Mouse (Mus musculus): ENCODE measurements at regions not wholly inside any gene's neighbourhood (a gene's known extent, or its start where the extent isn't known, plus 50 kb on each side); places are given as distances from the start of the nearest gene placed in this dataset.
A peak's percentile ranks its signal among the peaks of the same experiment; 100 is the strongest.

DNA sequence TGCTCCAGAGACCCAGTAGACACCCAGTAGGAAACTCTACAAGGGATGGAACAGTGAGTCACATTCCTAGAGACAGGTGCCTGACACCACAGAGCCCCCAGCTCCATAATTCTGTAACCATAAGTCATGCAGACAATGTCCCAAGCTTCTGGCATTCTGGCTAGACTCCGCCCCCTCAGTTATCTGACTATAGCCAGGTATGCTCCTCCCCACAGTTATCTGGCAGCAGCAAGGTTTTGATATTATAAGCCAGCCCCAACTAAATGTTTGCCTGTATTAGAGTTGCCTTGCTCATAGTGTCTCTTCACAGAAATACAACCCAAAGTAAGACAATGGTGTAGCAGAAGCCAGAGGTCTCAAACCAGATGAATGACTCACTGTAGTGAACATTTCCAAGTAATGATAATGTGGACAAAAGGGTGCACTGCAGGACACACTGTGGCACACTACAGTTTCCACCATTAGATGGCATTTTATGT lies 121.4 kb upstream of the Otogl start:
- peak; percentile 6 for DNase-seq (ENCODE audit: low read depth)

DNA sequence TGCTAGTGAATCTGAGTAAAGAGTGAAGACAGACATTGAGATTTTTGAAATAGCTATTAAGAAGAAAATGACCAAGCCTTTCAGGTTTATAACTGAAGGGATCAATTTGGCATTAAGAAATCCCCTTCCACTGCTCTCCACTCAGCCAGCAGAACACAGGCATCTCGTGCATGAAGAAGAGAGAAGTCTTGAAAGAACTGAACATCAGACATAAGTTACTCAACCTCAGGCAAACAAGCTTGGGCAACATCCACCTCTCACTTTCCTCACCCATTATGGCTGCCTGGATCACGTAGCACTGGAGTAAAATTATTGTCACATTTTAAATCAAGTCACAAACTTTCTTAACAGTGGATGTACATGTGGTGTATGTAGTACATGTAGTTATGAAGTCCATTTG lies 115.6 kb upstream of the Otogl start:
- DNase-seq (ENCODE audit: low read depth) = no peak

GRCm38 (mm10) chr10:108024227-108024626 lies 112.3 kb upstream of the Otogl start:
- no peak for DNase-seq (ENCODE audit: low read depth)

- no peak for DNase-seq (ENCODE audit: low read depth)
Measured at GRCm38 (mm10) chr10:108016552-108016951, 104.6 kb upstream of the Otogl start.

DNA sequence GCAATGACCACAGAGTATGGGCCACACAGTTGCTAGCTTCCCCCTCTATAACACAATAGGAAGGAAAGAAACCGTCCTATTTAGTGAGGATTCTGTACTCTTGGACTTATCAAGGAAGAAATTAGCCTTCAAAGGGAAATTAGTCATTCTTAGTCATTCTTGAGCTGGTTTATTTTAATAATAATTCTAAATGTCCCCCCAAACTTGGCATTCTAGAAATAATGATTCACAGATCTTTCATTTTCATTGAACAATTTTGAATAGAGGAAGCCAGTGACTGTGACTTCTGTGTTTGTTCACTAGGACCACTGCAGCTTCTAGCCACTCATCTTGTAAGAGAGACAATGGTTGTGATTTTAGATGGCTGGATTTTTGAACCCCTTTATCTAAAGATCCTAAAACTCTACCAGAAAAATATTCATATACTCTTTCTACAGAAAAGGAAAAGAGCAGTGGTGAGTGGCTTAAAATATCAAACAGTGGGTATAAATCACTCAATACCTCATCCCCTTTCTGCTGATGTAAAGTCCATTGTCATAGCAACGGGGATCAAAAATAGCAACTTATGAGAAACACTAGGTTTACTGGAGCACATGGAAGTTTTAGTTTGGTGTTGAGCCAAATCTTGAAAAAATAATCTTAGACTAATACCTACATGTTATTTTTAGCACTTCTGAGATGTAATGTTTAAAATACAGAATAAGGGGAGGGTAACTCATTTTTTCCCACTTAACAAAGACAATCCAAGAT lies 83.1 kb upstream of the Otogl start:
- no peak for DNase-seq (ENCODE audit: low read depth)

DNA sequence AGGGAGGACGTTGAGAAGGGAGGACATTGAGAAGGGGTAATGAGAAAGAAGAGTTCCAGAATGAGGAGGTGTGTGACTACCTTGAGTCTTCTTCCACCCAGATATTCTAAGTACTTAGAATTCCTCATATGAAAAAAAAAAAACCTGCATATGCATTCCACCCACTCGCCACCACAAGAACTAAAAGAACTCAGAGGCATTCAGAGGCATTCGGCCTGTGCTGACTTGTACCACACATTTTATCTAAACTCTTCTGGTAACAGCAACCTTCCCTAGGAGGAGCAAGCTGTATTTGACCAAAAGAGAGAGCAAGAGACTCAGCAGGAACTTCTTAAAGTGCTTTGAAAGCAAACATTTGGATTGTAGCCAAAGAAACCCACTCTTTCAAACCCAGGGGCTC lies 80.7 kb upstream of the Otogl start:
- DNase-seq (ENCODE audit: low read depth) = no peak

GRCm38 (mm10) chr10:107990557-107990956 lies 78.6 kb upstream of the Otogl start:
- no peak for DNase-seq (ENCODE audit: low read depth)

DNA sequence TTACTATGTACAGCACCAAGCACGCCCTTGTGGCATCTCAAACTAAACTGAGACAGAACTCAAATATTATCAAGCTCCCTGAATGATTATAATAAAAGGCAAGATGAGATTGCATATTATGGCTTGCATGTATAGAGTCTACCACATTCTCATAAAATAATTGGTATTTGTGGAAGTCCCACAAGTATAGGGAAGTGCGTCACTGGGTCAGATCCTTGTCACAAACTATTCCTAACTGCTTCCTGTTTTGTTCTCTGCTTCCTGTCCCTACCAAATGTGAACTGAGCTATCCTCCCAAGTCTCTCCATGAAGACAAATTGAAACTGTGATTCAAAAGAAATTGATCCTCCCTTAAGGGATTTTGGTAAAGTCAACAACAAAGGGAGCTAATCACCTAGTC lies 78.0 kb upstream of the Otogl start:
- no peak for DNase-seq (ENCODE audit: low read depth)

DNA sequence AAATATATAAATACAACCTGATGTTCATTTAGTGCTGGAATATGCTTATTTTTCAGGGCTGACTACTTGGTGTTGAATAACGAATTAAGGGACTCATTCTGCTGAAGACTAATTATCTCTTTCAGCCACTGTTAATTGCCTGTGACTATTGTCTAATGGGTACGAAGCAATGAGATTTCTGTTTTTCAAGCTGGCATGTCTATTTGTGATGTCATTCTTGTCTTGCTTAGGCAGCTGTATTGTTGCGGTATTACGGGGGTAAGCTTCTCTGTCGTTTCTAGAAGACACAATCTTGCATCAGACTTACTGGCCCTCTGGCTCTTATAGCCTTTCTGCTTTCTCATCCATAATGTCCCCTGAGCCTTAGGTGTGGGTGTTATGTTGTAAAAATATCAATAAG lies 70.7 kb upstream of the Otogl start:
- DNase-seq (ENCODE audit: low read depth) = no peak

DNA sequence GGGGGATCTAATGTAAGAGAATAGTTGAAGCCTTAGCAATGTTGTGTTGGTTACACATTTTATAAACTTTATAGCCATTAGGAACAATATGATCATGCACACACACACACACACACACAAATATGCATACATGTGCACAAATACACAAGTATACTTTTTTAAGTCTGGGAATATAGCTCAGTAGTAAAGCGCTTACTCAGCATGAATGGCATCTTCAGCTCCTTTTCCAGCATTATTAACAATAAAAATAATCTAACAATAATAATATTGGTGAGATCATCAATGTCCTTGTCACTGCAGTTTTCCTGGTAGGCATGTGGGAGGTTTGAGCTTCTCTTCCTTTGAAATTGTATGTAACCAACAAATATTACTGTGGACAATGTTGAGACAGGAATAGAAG lies 70.1 kb upstream of the Otogl start:
- DNase-seq (ENCODE audit: low read depth) = no peak

GRCm38 (mm10) chr10:107976392-107976965 lies 64.5 kb upstream of the Otogl start:
- no peak for DNase-seq (ENCODE audit: low read depth)

GRCm38 (mm10) chr10:107971748-107972147 lies 59.8 kb upstream of the Otogl start:
- DNase-seq (ENCODE audit: low read depth) = no peak

DNA sequence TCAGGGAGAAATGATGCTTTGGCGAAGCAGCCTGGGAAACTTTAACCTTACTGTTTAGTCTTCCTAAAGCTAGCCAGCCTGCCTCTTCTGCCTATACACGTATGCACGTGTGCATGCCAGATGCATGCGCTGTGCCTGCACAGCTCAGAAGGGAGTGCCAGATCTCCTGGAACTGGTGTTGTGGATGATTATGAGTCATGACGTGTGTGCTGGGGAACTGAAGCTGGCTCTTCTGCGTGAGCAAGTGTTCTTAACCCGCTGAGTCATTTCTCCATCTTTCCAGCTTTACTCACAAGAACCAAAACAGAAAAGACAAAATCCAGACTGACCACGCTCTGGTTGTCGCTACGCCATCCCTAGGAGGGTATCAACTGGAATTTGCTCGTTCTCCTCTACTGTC lies 55.1 kb upstream of the Otogl start:
- no peak for DNase-seq (ENCODE audit: low read depth)

DNA sequence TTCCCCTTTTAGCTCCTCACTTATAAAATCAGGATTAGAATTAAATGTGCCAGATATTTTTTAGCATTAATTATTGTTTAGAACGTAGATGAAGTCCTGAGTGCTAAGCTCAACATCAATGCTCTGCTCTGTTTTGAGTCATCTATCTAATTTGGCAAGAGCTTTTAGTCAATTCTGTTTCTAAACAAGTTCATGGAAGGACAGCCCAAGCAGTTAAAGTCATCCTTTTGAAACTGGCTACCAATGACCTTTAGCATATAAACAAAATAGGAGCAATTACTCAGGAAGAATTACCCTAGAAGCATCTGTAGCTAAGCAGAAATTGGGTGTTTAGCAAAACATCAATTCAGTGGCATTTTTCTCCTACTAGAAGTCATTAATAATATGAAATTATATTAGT lies 52.1 kb upstream of the Otogl start:
- no peak for DNase-seq (ENCODE audit: low read depth)

GRCm38 (mm10) chr10:107962130-107962529 lies 50.2 kb upstream of the Otogl start:
- DNase-seq (ENCODE audit: low read depth) = no peak
